Mouse (Mus musculus): Measurements from ENCODE around the gene Pdss2. TPM values are rescaled to one million over a fixed set of nuclear protein-coding genes. Genes with fewer than 3 reads are reported as not detected.

Pdss2 gene
- polyA plus RNA-seq (2014; fragmentation: Nextera tagmentation; extraction: Ambion mirVana): 12.5 and 13.4 TPM in 2 replicates

GRCm38 (mm10) chr10:43220910-43221625 lies at the start of gene Pdss2:
Gene Pdss2 (plus strand): TSS chr10:43221486.
- 0% methylated on average over 49 of the region's 50 CpGs for WGBS
- ATAC-seq (ENCODE audit: insufficient number of reproducible peaks, low FRiP score, low TSS enrichment, low read depth): peak; percentile 98

GRCm38 (mm10) chr10:43172066-43172465 lies 49.2 kb upstream of the Pdss2 start:
- ATAC-seq (ENCODE audit: insufficient number of reproducible peaks, low FRiP score, low TSS enrichment, low read depth) (no peak), DNase-seq (ENCODE audit: low spot score) (peak; percentile 29)
- H3K9me3 ChIP-seq (ENCODE audit: control insufficient read depth, low read length): no peaks in the 10 kb centered on the region
- 3% methylated on average over 7 of the region's 7 CpGs for WGBS
- H3K9ac ChIP-seq (ENCODE audit: low read length): no peak overlapping the region
- no peak overlapping the region for H3K27ac ChIP-seq (replicated peaks; ENCODE audit: low read depth, low read length)
- peak overlapping the region; percentile 77 for H3K4me3 ChIP-seq (ENCODE audit: low read depth, low read length)
- peaks cover 8% of the 10 kb centered on the region for H3K27me3 ChIP-seq (ENCODE audit: control insufficient read depth, insufficient read depth, low read length)
- peak overlapping the region; percentile 96 for H3K4me2 ChIP-seq (ENCODE audit: low read depth, severe bottlenecking)
- no peaks in the 10 kb centered on the region for H3K36me3 ChIP-seq (ENCODE audit: control insufficient read depth, insufficient read depth, low read length)
- H3K4me1 ChIP-seq (ENCODE audit: control insufficient read depth, insufficient read depth, low read length): peaks cover 22% of the 10 kb centered on the region

More at GRCm38 (mm10) chr10:43220910-43221625, at the start of gene Pdss2:
- H3K9ac ChIP-seq (ENCODE audit: low read length): peak within 1 kb of the TSS; percentile 92
- peak within 1 kb of the TSS; percentile 84 for H3K4me2 ChIP-seq (ENCODE audit: low read depth, severe bottlenecking)
- DNase-seq (ENCODE audit: low spot score): peak; percentile 94
- no peaks in the 10 kb centered on the region for H3K9me3 ChIP-seq (ENCODE audit: control insufficient read depth, low read length)
- H3K36me3 ChIP-seq (ENCODE audit: control insufficient read depth, insufficient read depth, low read length): no peaks in the 10 kb centered on the region
- no peaks in the 10 kb centered on the region for H3K27me3 ChIP-seq (ENCODE audit: control insufficient read depth, insufficient read depth, low read length)
- peaks cover 3% of the 10 kb centered on the region; the same call in 1 of the 2 replicates for H3K4me1 ChIP-seq (ENCODE audit: control insufficient read depth, insufficient read depth, low read length)
- H3K27ac ChIP-seq (replicated peaks; ENCODE audit: low read depth, low read length): peak within 1 kb of the TSS; percentile 82
- H3K4me3 ChIP-seq (ENCODE audit: low read depth, low read length): peak within 1 kb of the TSS; percentile 91

- ATAC-seq (ENCODE audit: insufficient number of reproducible peaks, low FRiP score, low TSS enrichment, low read depth) (no peak), DNase-seq (ENCODE audit: low spot score) (no peak)
- Histone ChIP-seq H3K9ac (ENCODE audit: low read length) (no peak overlapping the region; the same call in 1 of the 2 replicates), H3K4me1 (ENCODE audit: control insufficient read depth, insufficient read depth, low read length) (peaks cover 18% of the 10 kb centered on the region), H3K9me3 (ENCODE audit: control insufficient read depth, low read length) (no peaks in the 10 kb centered on the region), H3K4me3 (ENCODE audit: low read depth, low read length) (peak overlapping the region; percentile 77), H3K4me2 (ENCODE audit: low read depth, severe bottlenecking) (peak overlapping the region; percentile 96), H3K27ac (replicated peaks; ENCODE audit: low read depth, low read length) (no peak overlapping the region), H3K27me3 (ENCODE audit: control insufficient read depth, insufficient read depth, low read length) (peaks cover 8% of the 10 kb centered on the region), H3K36me3 (ENCODE audit: control insufficient read depth, insufficient read depth, low read length) (no peaks in the 10 kb centered on the region)
- 3% methylated on average over 8 of the region's 8 CpGs for WGBS
These were observed 48.7 kb upstream of the Pdss2 start for GRCm38 (mm10) chr10:43172554-43172953.

DNA sequence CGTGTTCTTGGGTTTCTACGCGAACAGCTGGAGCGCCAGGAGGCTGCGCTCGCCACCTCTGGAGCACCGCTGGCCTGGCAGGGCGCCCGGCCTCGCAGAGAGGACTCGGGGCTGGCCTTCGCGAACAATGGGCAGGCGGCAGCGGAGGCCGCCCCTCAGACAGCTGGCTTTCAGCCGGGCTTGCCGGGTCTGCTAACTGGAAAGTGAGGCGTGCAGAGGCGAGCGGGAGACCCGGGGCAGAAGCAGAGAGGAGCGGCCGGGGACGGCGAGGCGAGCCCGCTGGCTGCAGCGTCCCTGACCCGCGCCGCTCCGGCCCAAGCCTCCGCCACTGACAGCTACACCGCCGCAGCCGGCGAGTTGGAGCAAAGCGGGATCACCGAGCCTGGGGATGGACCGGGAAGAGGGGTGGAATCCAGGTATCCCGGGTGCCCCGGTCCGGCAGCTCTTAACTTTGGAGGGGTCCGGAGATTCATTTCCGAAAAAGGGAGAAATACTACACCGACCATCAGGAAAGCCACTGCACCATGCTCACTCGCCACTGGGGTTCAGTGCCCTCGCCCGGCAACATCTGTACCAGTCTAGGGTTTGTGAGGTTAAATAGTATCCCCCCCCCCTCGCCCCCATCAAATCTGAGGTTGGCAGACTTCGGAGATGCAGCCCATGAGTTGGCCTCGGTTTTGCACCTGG lies 48.0 kb upstream of the Pdss2 start:
- H3K9me3 ChIP-seq (ENCODE audit: control insufficient read depth, low read length): no peaks in the 10 kb centered on the region
- H3K9ac ChIP-seq (ENCODE audit: low read length): peak overlapping the region; percentile 83
- H3K27ac ChIP-seq (replicated peaks; ENCODE audit: low read depth, low read length): no peak overlapping the region
- peak overlapping the region; percentile 96 for H3K4me2 ChIP-seq (ENCODE audit: low read depth, severe bottlenecking)
- H3K4me1 ChIP-seq (ENCODE audit: control insufficient read depth, insufficient read depth, low read length): peaks cover 12% of the 10 kb centered on the region
- WGBS: under 1% methylated on average over 53 of the region's 53 CpGs
- H3K27me3 ChIP-seq (ENCODE audit: control insufficient read depth, insufficient read depth, low read length): peaks cover 8% of the 10 kb centered on the region
- DNase-seq (ENCODE audit: low spot score): peak; percentile 71
- ATAC-seq (ENCODE audit: insufficient number of reproducible peaks, low FRiP score, low TSS enrichment, low read depth): no peak
- no peaks in the 10 kb centered on the region for H3K36me3 ChIP-seq (ENCODE audit: control insufficient read depth, insufficient read depth, low read length)
- peak overlapping the region; percentile 77 for H3K4me3 ChIP-seq (ENCODE audit: low read depth, low read length)

GRCm38 (mm10) chr10:43173828-43174325 lies 47.4 kb upstream of the Pdss2 start:
- ATAC-seq (ENCODE audit: insufficient number of reproducible peaks, low FRiP score, low TSS enrichment, low read depth): peak; percentile 65; the same call in 1 of the 2 replicates
- peak overlapping the region; percentile 83 for H3K9ac ChIP-seq (ENCODE audit: low read length)
- 0 out of 2 replicates have a peak overlapping the region, but pooled peaks have one; percentile 24 for H3K27ac ChIP-seq (replicated peaks; ENCODE audit: low read depth, low read length)
- peak overlapping the region; percentile 96 for H3K4me2 ChIP-seq (ENCODE audit: low read depth, severe bottlenecking)
- H3K9me3 ChIP-seq (ENCODE audit: control insufficient read depth, low read length): no peaks in the 10 kb centered on the region
- no peaks in the 10 kb centered on the region for H3K36me3 ChIP-seq (ENCODE audit: control insufficient read depth, insufficient read depth, low read length)
- H3K4me1 ChIP-seq (ENCODE audit: control insufficient read depth, insufficient read depth, low read length): peaks cover 12% of the 10 kb centered on the region
- peaks cover 8% of the 10 kb centered on the region for H3K27me3 ChIP-seq (ENCODE audit: control insufficient read depth, insufficient read depth, low read length)
- DNase-seq (ENCODE audit: low spot score): peak; percentile 68
- under 1% methylated on average over 36 of the region's 38 CpGs for WGBS
- H3K4me3 ChIP-seq (ENCODE audit: low read depth, low read length): peak overlapping the region; percentile 77

GRCm38 (mm10) chr10:43174326-43175155 lies 46.7 kb upstream of the Pdss2 start, which contains the start of the genes Sobp and 9030612E09Rik:
Gene Sobp (minus strand): TSS chr10:43174530.
Gene 9030612E09Rik (plus strand): TSS chr10:43174704.
- peak; percentile 77 for DNase-seq (ENCODE audit: low spot score)
- Histone ChIP-seq H3K36me3 (ENCODE audit: control insufficient read depth, insufficient read depth, low read length) (no peaks in the 10 kb centered on the region), H3K27me3 (ENCODE audit: control insufficient read depth, insufficient read depth, low read length) (peaks cover 8% of the 10 kb centered on the region), H3K27ac (replicated peaks; ENCODE audit: low read depth, low read length) (0 out of 2 replicates have a peak within 1 kb of the TSS, but pooled peaks have one; percentile 24), H3K4me1 (ENCODE audit: control insufficient read depth, insufficient read depth, low read length) (peaks cover 12% of the 10 kb centered on the region), H3K9me3 (ENCODE audit: control insufficient read depth, low read length) (no peaks in the 10 kb centered on the region), H3K4me2 (ENCODE audit: low read depth, severe bottlenecking) (peak within 1 kb of the TSS; percentile 96), H3K9ac (ENCODE audit: low read length) (peak within 1 kb of the TSS; percentile 83), H3K4me3 (ENCODE audit: low read depth, low read length) (peak within 1 kb of the TSS; percentile 77)
- WGBS: under 1% methylated on average over 74 of the region's 91 CpGs
- peak; percentile 69 for ATAC-seq (ENCODE audit: insufficient number of reproducible peaks, low FRiP score, low TSS enrichment, low read depth)

GRCm38 (mm10) chr10:43175156-43175601 lies 46.1 kb upstream of the Pdss2 start:
- H3K27me3 ChIP-seq (ENCODE audit: control insufficient read depth, insufficient read depth, low read length): peaks cover 8% of the 10 kb centered on the region
- H3K9ac ChIP-seq (ENCODE audit: low read length): peak overlapping the region; percentile 83
- H3K4me2 ChIP-seq (ENCODE audit: low read depth, severe bottlenecking): peak overlapping the region; percentile 96
- no peak overlapping the region for H3K27ac ChIP-seq (replicated peaks; ENCODE audit: low read depth, low read length)
- no peaks in the 10 kb centered on the region for H3K36me3 ChIP-seq (ENCODE audit: control insufficient read depth, insufficient read depth, low read length)
- peaks cover 12% of the 10 kb centered on the region for H3K4me1 ChIP-seq (ENCODE audit: control insufficient read depth, insufficient read depth, low read length)
- peak overlapping the region; percentile 77 for H3K4me3 ChIP-seq (ENCODE audit: low read depth, low read length)
- no peaks in the 10 kb centered on the region for H3K9me3 ChIP-seq (ENCODE audit: control insufficient read depth, low read length)
- WGBS: 0% methylated on average over 18 of the region's 18 CpGs
- ATAC-seq (ENCODE audit: insufficient number of reproducible peaks, low FRiP score, low TSS enrichment, low read depth) (peak; percentile 22; the same call in 1 of the 2 replicates), DNase-seq (ENCODE audit: low spot score) (no peak)
